In the genomic region with DNA sequence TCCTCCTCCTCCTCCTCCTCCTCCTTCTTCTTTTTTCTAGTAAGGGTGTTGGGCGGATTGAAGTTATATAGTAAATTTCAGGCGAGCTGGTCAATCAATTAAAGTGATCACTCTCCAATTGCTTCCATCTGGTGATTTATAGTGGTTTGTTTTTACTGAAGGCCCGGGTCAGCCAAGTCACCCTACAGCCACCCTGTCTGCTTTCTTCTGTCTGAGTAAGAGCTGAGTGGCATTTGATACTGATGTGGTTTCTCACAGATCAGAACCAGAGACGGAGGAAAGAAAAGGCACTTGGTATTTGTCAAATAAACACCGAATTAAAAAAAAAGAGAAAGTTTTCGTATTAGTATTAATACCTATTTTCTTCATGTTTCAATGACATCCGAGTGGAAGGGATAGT, we compare ENCODE assay signal across 19 mouse cellular contexts. TPM values are rescaled to one million over a fixed set of nuclear protein-coding genes. Genes with fewer than 3 reads are reported as not detected.
DNase-seq lines count a peak whose midpoint lies in the region; ATAC-seq and TF ChIP-seq lines count a peak whose summit lies in the region.
"Had no signal": no experiment of that assay in that cellular context is flagged by ENCODE, and none has a peak within 500 bp of the region (broad histone marks: within the 10 kb centered on the region; RNA-seq: fewer than 3 reads in every experiment).

No protein-coding gene starts in this region.

- TF ChIP-seq POLR2A in embryonic fibroblast, embryonic 13.5 days (IDR thresholded peaks at IDR 0.05; ENCODE audit: low read depth, low read length), result no peak
- TF ChIP-seq POLR2A in limb, embryonic 14.5 days (IDR thresholded peaks at IDR 0.05; ENCODE audit: borderline replicate concordance, extremely low read depth, insufficient read depth, insufficient read length), result no peak

- no peak for TF ChIP-seq CTCF in embryonic fibroblast, embryonic 13.5 days (IDR thresholded peaks at IDR 0.05; ENCODE audit: borderline replicate concordance, insufficient read depth, low read length)

- DNase-seq in 3T3-L1 (ENCODE audit: low read depth, low spot score) (peak; percentile 51), NIH3T3 (ENCODE audit: low read depth) (peak; percentile 27)
- no peak for DNase-seq in limb, embryonic 14.5 days (ENCODE audit: low spot score)
- DNase-seq in layer of hippocampus, adult 18-20 months (ENCODE audit: low spot score in 2 of 2), result no peak
- DNase-seq in gastrocnemius, postnatal 36 days, result no peak
- no peak for DNase-seq in heart, postnatal 10 days
- DNase-seq: adrenal gland, postnatal 14 days; cerebellum, adult 2 months; cerebellum, postnatal 25 days; gastrocnemius, postnatal 25 days; kidney, adult 2 months; liver; lung, postnatal 4 days had no signal

- H3K4me1 ChIP-seq in embryonic fibroblast, embryonic 13.5 days (ENCODE audit: control insufficient read depth, insufficient read depth, low read length), result peaks cover 21% of the 10 kb centered on the region
- peaks cover 47% of the 10 kb centered on the region for H3K4me1 ChIP-seq in limb, embryonic 14.5 days (ENCODE audit: control insufficient read depth, insufficient read depth, low read length)
- H3K4me1 ChIP-seq: heart, embryonic 15.5 days had no signal

- no peak for ATAC-seq in limb, embryonic 14.5 days (ENCODE audit: low FRiP score, low read depth)
- ATAC-seq: forebrain, embryonic 16.5 days had no signal

- no peaks in the 10 kb centered on the region for H3K9me3 ChIP-seq in limb, embryonic 14.5 days (ENCODE audit: control insufficient read depth, low read length)
- H3K9me3 ChIP-seq: embryonic facial prominence, embryonic 13.5 days; heart, embryonic 15.5 days; hindbrain, embryonic 15.5 days had no signal

- peaks cover 54% of the 10 kb centered on the region for H3K36me3 ChIP-seq in limb, embryonic 14.5 days (ENCODE audit: control insufficient read depth, insufficient read depth, low read length)
- H3K36me3 ChIP-seq: heart, embryonic 15.5 days; hindbrain, embryonic 15.5 days had no signal

- 30% methylated on average over 7 of the region's 7 CpGs for WGBS in limb, embryonic 14.5 days

- intact Hi-C loops in gastrocnemius, postnatal 36 days (cut with DNase I), result no loop called here
- intact Hi-C loops in heart, postnatal 10 days (cut with DNase I), result no loop called here

- H3K4me3 ChIP-seq in embryonic fibroblast, embryonic 13.5 days (ENCODE audit: insufficient read depth, low read length), result no peak overlapping the region
- no peak overlapping the region for H3K4me3 ChIP-seq in limb, embryonic 14.5 days (replicated peaks; ENCODE audit: low read length)
- H3K4me3 ChIP-seq: embryonic facial prominence, embryonic 13.5 days; heart, embryonic 15.5 days; hindbrain, embryonic 15.5 days had no signal

- peak overlapping the region; percentile 23; the same call in 1 of the 2 replicates for H3K4me2 ChIP-seq in limb, embryonic 14.5 days (replicated peaks; ENCODE audit: low read depth, low read length, severe bottlenecking)
- H3K4me2 ChIP-seq: embryonic facial prominence, embryonic 13.5 days; heart, embryonic 15.5 days; hindbrain, embryonic 15.5 days had no signal

- no peaks in the 10 kb centered on the region for H3K27me3 ChIP-seq in limb, embryonic 14.5 days (ENCODE audit: control insufficient read depth, insufficient read depth, low read length)
- H3K27me3 ChIP-seq: embryonic facial prominence, embryonic 13.5 days; hindbrain, embryonic 15.5 days had no signal

- peak overlapping the region; percentile 85 for H3K27ac ChIP-seq in embryonic fibroblast, embryonic 13.5 days (ENCODE audit: insufficient read depth, low read length)
- 0 out of 2 replicates have a peak overlapping the region, but pooled peaks have one; percentile 48 for H3K27ac ChIP-seq in limb, embryonic 14.5 days (replicated peaks; ENCODE audit: low read depth, low read length)
- H3K27ac ChIP-seq: embryonic facial prominence, embryonic 13.5 days; heart, embryonic 15.5 days; hindbrain, embryonic 15.5 days; kidney, postnatal 0 days had no signal

- peak overlapping the region; percentile 12; the same call in 1 of the 2 replicates for H3K9ac ChIP-seq in limb, embryonic 14.5 days (ENCODE audit: low read depth, low read length, severe bottlenecking)
- H3K9ac ChIP-seq: embryonic facial prominence, embryonic 13.5 days; heart, embryonic 15.5 days; hindbrain, embryonic 15.5 days had no signal

RNA-seq across cellular contexts. Expression of gene Lrig3, which starts 7.8 kb away (rescaled TPM):
- 25.8 and 47.7 TPM in 2 replicates for polyA plus RNA-seq in embryonic fibroblast, embryonic 13.5 days (2011; ENCODE audit: insufficient read length, low read depth, missing spikeins)
- 84.9 and 106 TPM in 2 replicates for polyA plus RNA-seq in limb, embryonic 14.5 days (2012; rRNA removed)
- 47.0 and 61.6 TPM in 2 replicates for polyA plus RNA-seq in limb, embryonic 14.5 days (2014; fragmentation: Nextera tagmentation; extraction: Ambion mirVana)
- 1 to 10 TPM; 4.0 to 5.6 TPM for total RNA-seq in layer of hippocampus, adult 18-20 months (2021)
- total RNA-seq in gastrocnemius, postnatal 36 days (2021), result 1 to 10 TPM; 2.9 to 6.3 TPM
- 1 to 10 TPM; 3.0 TPM for total RNA-seq in heart, postnatal 10 days (2021)

Comparison
In these comparisons a context has a peak if more than half of its experiments do, and no peak if none do; other contexts are left out.
1. DNase-seq: peak in 3T3-L1 (single experiment) and NIH3T3 (single experiment); none in limb, embryonic 14.5 days (single experiment), layer of hippocampus, adult 18-20 months (0 of 2), gastrocnemius, postnatal 36 days (0 of 2) and heart, postnatal 10 days (0 of 2).